Mouse (Mus musculus): ENCODE results near the gene Atp6v0a2.

Gene Atp6v0a2

GRCm38 (mm10) chr5:124637300-124637699 lies 8.9 kb downstream of the Atp6v0a2 start:
- DNase-seq, result peak; percentile 20

GRCm38 (mm10) chr5:124637836-124638235 lies 9.5 kb downstream of the Atp6v0a2 start:
- DNase-seq, result no peak

- DNase-seq, result peak; percentile 27
These were observed 85.4 kb downstream of the Atp6v0a2 start for GRCm38 (mm10) chr5:124713741-124714140.

GRCm38 (mm10) chr5:124715135-124715534 lies 86.8 kb downstream of the Atp6v0a2 start:
- peak; percentile 80 for DNase-seq

- no peak for DNase-seq
These were observed 89.6 kb downstream of the Atp6v0a2 start for GRCm38 (mm10) chr5:124717969-124718368.

GRCm38 (mm10) chr5:124718396-124718795 lies 90.0 kb downstream of the Atp6v0a2 start:
- peak; percentile 21 for DNase-seq

GRCm38 (mm10) chr5:124723125-124723524 lies 94.7 kb downstream of the Atp6v0a2 start:
- no peak for DNase-seq

- DNase-seq, result no peak
These were observed 96.6 kb downstream of the Atp6v0a2 start, which contains the start of gene Dnah10 for GRCm38 (mm10) chr5:124724997-124725396. Gene Dnah10 (plus strand): TSS chr5:124725085.

GRCm38 (mm10) chr5:124729662-124730206 lies 101.4 kb downstream of the Atp6v0a2 start:
- peak; percentile 32 for DNase-seq

GRCm38 (mm10) chr5:124733961-124734360 lies 105.6 kb downstream of the Atp6v0a2 start:
- no peak for DNase-seq

GRCm38 (mm10) chr5:124741898-124742599 lies 113.7 kb downstream of the Atp6v0a2 start:
- DNase-seq, result no peak

- no peak for DNase-seq
These were observed 115.5 kb downstream of the Atp6v0a2 start for GRCm38 (mm10) chr5:124743841-124744240.

- DNase-seq, result no peak
These were observed 117.8 kb downstream of the Atp6v0a2 start for GRCm38 (mm10) chr5:124746220-124746619.

GRCm38 (mm10) chr5:124748296-124748695 lies 119.9 kb downstream of the Atp6v0a2 start:
- no peak for DNase-seq

- DNase-seq, result no peak
These were observed 123.3 kb downstream of the Atp6v0a2 start for GRCm38 (mm10) chr5:124751656-124752055.

GRCm38 (mm10) chr5:124761011-124761410 lies 132.6 kb downstream of the Atp6v0a2 start:
- no peak for DNase-seq

- no peak for DNase-seq
These were observed 133.4 kb downstream of the Atp6v0a2 start for GRCm38 (mm10) chr5:124761787-124762186.
